Mouse (Mus musculus) cerebellum, adult 2 months (tissue): ENCODE data around the gene Zgrf1. TPM values are rescaled to one million over a fixed set of nuclear protein-coding genes. Genes with fewer than 3 reads are reported as not detected.

Experiments
- DNase-seq, 2 experiments: peaks; one replicate each; pipeline ENCODE4 v3.0.0; 2021
- H3K27ac ChIP-seq: fragments of 200-500 bp; 2 replicates; pipeline ENCODE4 v1.5.1; 2012; ENCODE audit warnings: low read length, control low read depth, inconsistent platforms; ENCODE audit not compliant: insufficient read depth
- H3K27me3 ChIP-seq: fragments of 200-500 bp; 2 replicates; pipeline ENCODE4 v1.6.1; 2012; ENCODE audit warnings: inconsistent platforms, mild to moderate bottlenecking, low read length, moderate library complexity; ENCODE audit not compliant: control insufficient read depth, insufficient read depth
- H3K4me1 ChIP-seq: fragments of 200-500 bp; 2 replicates; pipeline ENCODE4 v1.6.1; 2011; ENCODE audit warnings: low read length; ENCODE audit not compliant: control insufficient read depth, insufficient read depth
- H3K4me3 ChIP-seq: fragments of 200-500 bp; replicated peaks from 2 replicates; pipeline ENCODE3; 2011; ENCODE audit warnings: mild to moderate bottlenecking, low read depth, low read length, control low read depth; ENCODE audit not compliant: insufficient read depth
- CTCF ChIP-seq: fragments of 200-500 bp; IDR thresholded peaks from 2 replicates; pipeline ENCODE4 v1.5.1; 2011; ENCODE audit warnings: low read depth, mild to moderate bottlenecking, control low read depth, low read length, moderate library complexity, borderline replicate concordance; ENCODE audit not compliant: insufficient read depth
- POLR2A ChIP-seq: fragments of 200-500 bp; IDR thresholded peaks from 2 replicates; pipeline ENCODE4 v1.6.1; 2011; ENCODE audit warnings: low read length, control low read depth, borderline replicate concordance; ENCODE audit not compliant: insufficient read depth
- WGBS: fragments of 180-500 bp; shearing (Covaris S2); methylation state at CpG from one replicate; pipeline ENCODE4 v1.1.7; 2018; 5-methylcytosine and 5-hydroxymethylcytosine counted together
- polyA plus RNA-seq: library from polyadenylated mRNA; depleted of rRNA; stranded (reverse); fragments of >200 nt; gene quantifications from 2 replicates; pipeline ENCODE4 v1.2.3, GENCODE M21; 2012

Gene Zgrf1
- polyA plus RNA-seq, 1 experiment = 6.4 TPM

- Histone ChIP-seq H3K4me3 (peak overlapping the region; percentile 46), H3K4me1 (no peaks in the 10 kb centered on the region), H3K27ac (no peak overlapping the region), H3K27me3 (peaks cover 11% of the 10 kb centered on the region; the same call in 1 of the 2 replicates)
- TF ChIP-seq POLR2A (no peak), CTCF (peak; percentile 66)
- DNase-seq = peak; percentile 54 to 71
- WGBS = 1% methylated on average over 58 of the region's 58 CpGs
These were observed 81.1 kb downstream of the Zgrf1 start for GRCm38 (mm10) chr3:127634101-127634983.

- TF ChIP-seq CTCF = no peak
- no peak for TF ChIP-seq POLR2A
- Histone ChIP-seq H3K27ac (no peak overlapping the region), H3K4me1 (no peaks in the 10 kb centered on the region), H3K4me3 (no peak overlapping the region), H3K27me3 (peaks cover 12% of the 10 kb centered on the region; the same call in 1 of the 2 replicates)
- no peak for DNase-seq
- WGBS = 17% methylated on average over 3 of the region's 3 CpGs
These were observed 81.7 kb downstream of the Zgrf1 start for GRCm38 (mm10) chr3:127634984-127635349.

- H3K4me1 ChIP-seq = no peaks in the 10 kb centered on the region
- H3K27ac ChIP-seq = no peak overlapping the region
- peak in 1 of 2 experiments; percentile 9 for DNase-seq
- TF ChIP-seq CTCF (no peak), POLR2A (no peak)
- peaks cover 6% of the 10 kb centered on the region; the same call in 1 of the 2 replicates for H3K27me3 ChIP-seq
- WGBS = 4% methylated on average over 36 of the region's 36 CpGs
- no peak overlapping the region for H3K4me3 ChIP-seq
These were observed 86.8 kb downstream of the Zgrf1 start for GRCm38 (mm10) chr3:127639875-127640761.

GRCm38 (mm10) chr3:127640762-127641700 is 87.7 kb downstream of the Zgrf1 start:
- Histone ChIP-seq H3K4me3 (no peak overlapping the region), H3K27me3 (peaks cover 6% of the 10 kb centered on the region; the same call in 1 of the 2 replicates), H3K27ac (no peak overlapping the region), H3K4me1 (no peaks in the 10 kb centered on the region)
- TF ChIP-seq CTCF = no peak
- 6% methylated on average over 37 of the region's 37 CpGs for WGBS
- DNase-seq = no peak

GRCm38 (mm10) chr3:127642211-127642610 is 88.9 kb downstream of the Zgrf1 start:
- TF ChIP-seq POLR2A (no peak), CTCF (no peak)
- peaks cover 6% of the 10 kb centered on the region; the same call in 1 of the 2 replicates for H3K27me3 ChIP-seq
- H3K4me1 ChIP-seq = no peaks in the 10 kb centered on the region
- H3K27ac ChIP-seq = no peak overlapping the region
- H3K4me3 ChIP-seq = no peak overlapping the region
- 15% methylated on average over 5 of the region's 5 CpGs for WGBS
- DNase-seq = no peak

GRCm38 (mm10) chr3:127646156-127646825 is 93.0 kb downstream of the Zgrf1 start:
- 48% methylated on average over 18 of the region's 18 CpGs for WGBS
- TF ChIP-seq POLR2A (no peak), CTCF (no peak)
- peaks cover 2% of the 10 kb centered on the region; the same call in 1 of the 2 replicates for H3K27me3 ChIP-seq
- no peak overlapping the region for H3K27ac ChIP-seq
- H3K4me1 ChIP-seq = no peaks in the 10 kb centered on the region
- no peak for DNase-seq
- no peak overlapping the region for H3K4me3 ChIP-seq
